Mouse (Mus musculus) adrenal gland, adult (tissue): ENCODE results near the gene Gm13057.
"Not testable (repeated sequence)": the region's sequence is repeated elsewhere in the genome, so short reads cannot be mapped to it uniquely, and the experiment has no call there.

Source experiments
- DNase-seq, 2 experiments: peaks; one replicate each; pipeline ENCODE4 v3.0.0; 2022 to 2023; ENCODE audit warnings: low spot score in 1 of 2; ENCODE audit not compliant: inconsistent age in 2 of 2

Gm13057 gene

GRCm38 (mm10) chr4:143551400-143551799, at the start of gene Gm13057, which contains the start of gene BC080695:
TSS of gene Gm13057 (plus strand) at chr4:143551709.
TSS of gene BC080695 (plus strand) at chr4:143551700.
- DNase-seq = not testable (repeated sequence)

GRCm38 (mm10) chr4:143511043-143511442, 40.5 kb upstream of the Gm13057 start, which contains the start of gene Gm13043:
TSS of gene Gm13043 (plus strand) at chr4:143511343.
- DNase-seq = no peak

- not testable (repeated sequence) for DNase-seq
These were observed 15.9 kb upstream of the Gm13057 start, which contains the start of gene Gm13040 for GRCm38 (mm10) chr4:143535654-143536053. TSS of gene Gm13040 (plus strand) at chr4:143535954.
